In genomic region chr6:114555186-114555585, GRCm38 (mm10) we compare ENCODE assay signal across 7 mouse cellular contexts.
DNase-seq lines count a peak whose midpoint lies in the region.
"Not testable (repeated sequence)": the region's sequence is repeated elsewhere in the genome, so short reads cannot be mapped to it uniquely, and the experiment has no call there.

No protein-coding gene starts in this region.

- not testable (repeated sequence) for H3K27ac ChIP-seq in limb, embryonic 10.5 days

- H3K4me3 ChIP-seq in limb, embryonic 10.5 days: not testable (repeated sequence)

- peak; percentile 28 for DNase-seq in adrenal gland, postnatal 14 days
- DNase-seq in embryo, embryonic 9.5 days (ENCODE audit: extremely low spot score): peak; percentile 38
- peak; percentile 11 for DNase-seq in gastrocnemius, postnatal 14 days
- peak; percentile 4 for DNase-seq in induced T-regulatory cell, adult 2 months (ENCODE audit: low read depth)
- peak; percentile 75 for DNase-seq in limb, embryonic 10.5 days (ENCODE audit: low spot score)
- peak; percentile 0 for DNase-seq in lung, postnatal 25 days (ENCODE audit: low spot score)
- peak; percentile 29 for DNase-seq in right cerebral cortex, postnatal 14 days

- WGBS in limb, embryonic 10.5 days: 7% methylated on average over 4 of the region's 15 CpGs

- H3K36me3 ChIP-seq in limb, embryonic 10.5 days: not testable (repeated sequence)

- not testable (repeated sequence) for H3K27me3 ChIP-seq in limb, embryonic 10.5 days (ENCODE audit: low read depth, poor library complexity, severe bottlenecking)

- H3K9me3 ChIP-seq in limb, embryonic 10.5 days (replicated peaks): not testable (repeated sequence)

- not testable (repeated sequence) for H3K4me1 ChIP-seq in limb, embryonic 10.5 days

- intact Hi-C loops in gastrocnemius, postnatal 14 days (cut with DNase I; ENCODE audit: low total_unique reads): not testable (repeated sequence)

Comparison
In these comparisons a context has a peak if more than half of its experiments do, and no peak if none do; other contexts are left out.
1. DNase-seq: peak in every context shown above with its lines; median percentile 75 in limb, embryonic 10.5 days; 38 in embryo, embryonic 9.5 days; 29 in right cerebral cortex, postnatal 14 days; 28 in adrenal gland, postnatal 14 days; 11 in gastrocnemius, postnatal 14 days; 4 in induced T-regulatory cell, adult 2 months; 0 in lung, postnatal 25 days.